Mouse (Mus musculus): ENCODE data around the gene I830077J02Rik. TPM values are rescaled to one million over a fixed set of nuclear protein-coding genes. Genes with fewer than 3 reads are reported as not detected.
"Not testable (repeated sequence)": the region's sequence is repeated elsewhere in the genome, so short reads cannot be mapped to it uniquely, and the experiment has no call there.

Gene I830077J02Rik
- polyA plus RNA-seq, 1 experiment from 2014 or later: 2.3 TPM

- Histone ChIP-seq H3K9ac (no peak overlapping the region), H3K9me3 (no peaks in the 10 kb centered on the region), H3K27ac (replicated peaks) (no peak overlapping the region), H3K27me3 (replicated peaks) (no peaks in the 10 kb centered on the region), H3K36me3 (peaks cover 30% of the 10 kb centered on the region), H3K4me3 (no peak overlapping the region), H3K4me2 (no peak overlapping the region), H3K4me1 (peaks cover 18% of the 10 kb centered on the region)
- ATAC-seq (ENCODE audit: extremely low read depth, insufficient number of reproducible peaks, low FRiP score, low TSS enrichment): no peak
- 68% methylated on average over 4 of the region's 4 CpGs for WGBS
Observed at GRCm38 (mm10) chr3:105936111-105936510, 3.6 kb upstream of the I830077J02Rik start.

- WGBS: 37% methylated on average over 5 of the region's 5 CpGs
- no peak for ATAC-seq (ENCODE audit: extremely low read depth, insufficient number of reproducible peaks, low FRiP score, low TSS enrichment)
- no peaks in the 10 kb centered on the region for H3K9me3 ChIP-seq
- H3K4me2 ChIP-seq: no peak overlapping the region
- peaks cover 19% of the 10 kb centered on the region for H3K36me3 ChIP-seq
- H3K4me1 ChIP-seq: peaks cover 18% of the 10 kb centered on the region
- no peak overlapping the region for H3K4me3 ChIP-seq
- H3K27ac ChIP-seq (replicated peaks): peak overlapping the region; percentile 51
- no peak overlapping the region for H3K9ac ChIP-seq
- H3K27me3 ChIP-seq (replicated peaks): no peaks in the 10 kb centered on the region
Observed at GRCm38 (mm10) chr3:105935033-105935432, 2.6 kb upstream of the I830077J02Rik start.

DNA sequence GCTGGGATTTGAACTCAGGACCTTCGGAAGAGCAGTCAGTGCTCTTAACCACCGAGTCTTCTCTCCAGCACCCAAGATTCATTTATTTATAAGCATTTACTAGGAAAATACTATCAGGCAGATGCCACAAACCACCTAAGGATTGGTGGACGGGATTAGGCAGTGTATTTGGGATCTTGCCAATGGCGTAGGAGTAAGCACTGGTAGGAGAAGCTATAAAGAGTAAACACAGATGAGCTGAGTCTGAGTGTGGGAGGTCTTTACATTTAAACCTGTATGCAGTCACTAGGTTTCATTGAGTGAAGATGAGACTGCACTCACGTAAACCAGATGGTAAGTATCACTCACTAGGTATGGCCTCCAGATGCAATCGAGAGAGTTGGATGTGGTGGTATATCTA lies 1.5 kb upstream of the I830077J02Rik start:
- no peaks in the 10 kb centered on the region for H3K9me3 ChIP-seq
- H3K27ac ChIP-seq (replicated peaks): no peak overlapping the region
- H3K4me1 ChIP-seq: peaks cover 18% of the 10 kb centered on the region
- 88% methylated on average over 6 of the region's 6 CpGs for WGBS
- ATAC-seq (ENCODE audit: extremely low read depth, insufficient number of reproducible peaks, low FRiP score, low TSS enrichment): no peak
- H3K27me3 ChIP-seq (replicated peaks): no peaks in the 10 kb centered on the region
- H3K9ac ChIP-seq: no peak overlapping the region
- H3K4me3 ChIP-seq: no peak overlapping the region
- H3K4me2 ChIP-seq: no peak overlapping the region
- peaks cover 15% of the 10 kb centered on the region for H3K36me3 ChIP-seq

DNA sequence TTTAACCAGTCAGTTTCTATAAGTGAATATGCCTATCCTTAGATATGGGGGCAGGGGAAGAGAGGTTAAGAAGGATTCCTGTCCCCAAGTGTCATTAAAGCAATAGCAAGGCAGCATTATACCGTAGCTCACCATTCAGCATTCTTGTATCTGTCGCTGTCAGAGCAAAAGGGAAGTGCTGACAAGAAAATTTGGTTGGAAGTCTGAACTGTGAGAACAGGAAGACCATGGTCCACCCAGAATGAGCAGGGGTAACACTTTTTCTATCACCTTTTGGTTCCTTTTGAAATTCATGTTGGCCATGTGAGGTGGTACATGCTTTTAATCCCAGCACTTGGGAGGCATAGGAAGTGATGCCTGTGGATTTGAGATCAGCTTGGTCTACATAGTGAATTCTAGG lies 1.4 kb downstream of the I830077J02Rik start:
- Histone ChIP-seq H3K9ac (no peak overlapping the region), H3K27me3 (replicated peaks) (no peaks in the 10 kb centered on the region), H3K27ac (replicated peaks) (no peak overlapping the region), H3K4me1 (peaks cover 16% of the 10 kb centered on the region), H3K36me3 (no peaks in the 10 kb centered on the region), H3K4me3 (no peak overlapping the region), H3K4me2 (no peak overlapping the region), H3K9me3 (no peaks in the 10 kb centered on the region)
- no peak for ATAC-seq (ENCODE audit: extremely low read depth, insufficient number of reproducible peaks, low FRiP score, low TSS enrichment)
- 68% methylated on average over 2 of the region's 2 CpGs for WGBS

DNA sequence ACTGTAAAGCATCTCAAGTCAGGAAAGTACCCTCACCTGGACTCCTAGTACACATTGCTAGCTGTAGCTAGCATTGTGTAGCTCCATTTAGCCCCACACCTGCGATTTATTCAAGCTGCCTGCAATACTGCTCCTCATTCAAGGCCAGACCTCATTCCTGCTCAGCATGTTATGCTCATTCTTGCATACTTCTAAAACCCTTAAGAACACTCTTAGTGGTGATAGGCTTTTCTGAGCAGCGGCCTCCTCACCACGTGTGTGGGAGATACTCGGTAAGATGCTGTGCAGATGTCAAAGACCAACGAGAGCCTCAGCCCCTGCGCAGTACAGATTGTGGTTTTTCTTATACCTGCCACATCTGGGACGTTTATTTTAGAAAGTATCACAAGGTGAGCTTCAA lies 2.6 kb downstream of the I830077J02Rik start:
- no peak overlapping the region for H3K27ac ChIP-seq (replicated peaks)
- H3K36me3 ChIP-seq: no peaks in the 10 kb centered on the region
- H3K4me1 ChIP-seq: peaks cover 5% of the 10 kb centered on the region
- no peak overlapping the region for H3K4me2 ChIP-seq
- no peak overlapping the region for H3K9ac ChIP-seq
- WGBS: 71% methylated on average over 7 of the region's 7 CpGs
- no peak overlapping the region for H3K4me3 ChIP-seq
- ATAC-seq (ENCODE audit: extremely low read depth, insufficient number of reproducible peaks, low FRiP score, low TSS enrichment): no peak
- no peaks in the 10 kb centered on the region for H3K27me3 ChIP-seq (replicated peaks)
- H3K9me3 ChIP-seq: no peaks in the 10 kb centered on the region

GRCm38 (mm10) chr3:105928781-105929180 lies 3.7 kb downstream of the I830077J02Rik start:
- Histone ChIP-seq H3K4me2 (no peak overlapping the region), H3K27me3 (replicated peaks) (no peaks in the 10 kb centered on the region), H3K36me3 (no peaks in the 10 kb centered on the region), H3K4me3 (no peak overlapping the region), H3K9me3 (no peaks in the 10 kb centered on the region), H3K27ac (replicated peaks) (no peak overlapping the region), H3K9ac (no peak overlapping the region), H3K4me1 (no peaks in the 10 kb centered on the region)
- no peak for ATAC-seq (ENCODE audit: extremely low read depth, insufficient number of reproducible peaks, low FRiP score, low TSS enrichment)
- WGBS: 77% methylated on average over 6 of the region's 6 CpGs

GRCm38 (mm10) chr3:105928195-105928569 lies 4.3 kb downstream of the I830077J02Rik start:
- H3K4me2 ChIP-seq: no peak overlapping the region
- no peak overlapping the region for H3K9ac ChIP-seq
- no peak overlapping the region for H3K4me3 ChIP-seq
- 82% methylated on average over 3 of the region's 3 CpGs for WGBS
- H3K27ac ChIP-seq (replicated peaks): no peak overlapping the region
- no peaks in the 10 kb centered on the region for H3K27me3 ChIP-seq (replicated peaks)
- no peaks in the 10 kb centered on the region for H3K9me3 ChIP-seq
- no peaks in the 10 kb centered on the region for H3K4me1 ChIP-seq
- no peak for ATAC-seq (ENCODE audit: extremely low read depth, insufficient number of reproducible peaks, low FRiP score, low TSS enrichment)
- H3K36me3 ChIP-seq: no peaks in the 10 kb centered on the region

- H3K9me3 ChIP-seq: no peaks in the 10 kb centered on the region
- H3K4me2 ChIP-seq: no peak overlapping the region
- 76% methylated on average over 7 of the region's 7 CpGs for WGBS
- no peak for ATAC-seq (ENCODE audit: extremely low read depth, insufficient number of reproducible peaks, low FRiP score, low TSS enrichment)
- H3K36me3 ChIP-seq: no peaks in the 10 kb centered on the region
- H3K4me3 ChIP-seq: no peak overlapping the region
- no peaks in the 10 kb centered on the region for H3K4me1 ChIP-seq
- no peaks in the 10 kb centered on the region for H3K27me3 ChIP-seq (replicated peaks)
- no peak overlapping the region for H3K27ac ChIP-seq (replicated peaks)
- no peak overlapping the region for H3K9ac ChIP-seq
Observed at GRCm38 (mm10) chr3:105927561-105928194, 4.8 kb downstream of the I830077J02Rik start.

GRCm38 (mm10) chr3:105924616-105925015 lies 7.8 kb downstream of the I830077J02Rik start:
- Histone ChIP-seq H3K27ac (replicated peaks) (no peak overlapping the region), H3K4me3 (no peak overlapping the region), H3K27me3 (replicated peaks) (no peaks in the 10 kb centered on the region), H3K9ac (no peak overlapping the region), H3K4me2 (no peak overlapping the region), H3K36me3 (no peaks in the 10 kb centered on the region), H3K9me3 (no peaks in the 10 kb centered on the region), H3K4me1 (no peaks in the 10 kb centered on the region)
- 64% methylated on average over 9 of the region's 9 CpGs for WGBS
- ATAC-seq (ENCODE audit: extremely low read depth, insufficient number of reproducible peaks, low FRiP score, low TSS enrichment): no peak

DNA sequence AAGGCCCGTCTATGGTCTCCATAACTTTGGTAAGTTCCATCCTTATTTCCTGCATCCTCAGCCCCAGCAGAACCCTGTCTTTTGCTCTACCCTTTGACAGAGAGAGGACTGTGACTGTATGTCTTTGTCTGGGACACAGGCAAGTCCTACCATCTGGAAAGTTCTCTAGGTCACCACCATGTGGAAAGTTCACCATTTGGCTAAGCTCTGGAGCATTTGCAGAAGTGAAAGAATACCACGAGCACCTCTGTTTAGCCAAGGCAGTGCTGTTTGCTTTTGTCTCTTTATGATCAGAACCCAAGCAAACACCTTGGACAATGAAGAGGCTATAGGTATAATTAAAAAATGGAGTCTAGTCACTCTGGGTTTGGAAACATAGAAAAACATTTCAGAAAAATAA lies 10.5 kb downstream of the I830077J02Rik start:
- Histone ChIP-seq H3K27me3 (replicated peaks) (no peaks in the 10 kb centered on the region), H3K36me3 (no peaks in the 10 kb centered on the region), H3K4me3 (no peak overlapping the region), H3K9me3 (no peaks in the 10 kb centered on the region), H3K4me2 (no peak overlapping the region), H3K9ac (no peak overlapping the region), H3K4me1 (peaks cover 13% of the 10 kb centered on the region), H3K27ac (replicated peaks) (no peak overlapping the region)
- no peak for ATAC-seq (ENCODE audit: extremely low read depth, insufficient number of reproducible peaks, low FRiP score, low TSS enrichment)
- 63% methylated on average over 2 of the region's 2 CpGs for WGBS

DNA sequence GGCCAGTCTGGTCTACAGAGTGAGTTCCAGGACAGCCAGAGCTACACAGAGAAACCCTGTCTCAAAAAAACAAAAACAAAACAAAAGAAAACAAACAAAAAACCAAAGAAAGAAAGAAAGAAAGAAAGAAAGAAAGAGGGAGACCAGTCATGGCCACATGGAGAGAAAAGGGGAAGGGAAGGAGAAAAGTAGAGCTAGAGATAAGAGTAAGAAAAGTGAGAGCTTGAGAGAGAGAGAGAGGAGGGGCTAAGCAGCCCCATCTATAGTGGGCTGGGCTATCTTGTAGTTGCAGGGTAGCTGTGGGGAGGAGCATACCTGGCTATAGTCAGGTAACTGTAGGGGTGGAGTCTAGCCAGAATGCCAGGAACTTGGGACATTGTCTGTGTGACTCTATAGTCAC lies 11.7 kb downstream of the I830077J02Rik start:
- H3K4me2 ChIP-seq; H3K27ac ChIP-seq (replicated peaks); ATAC-seq (ENCODE audit: extremely low read depth, insufficient number of reproducible peaks, low FRiP score, low TSS enrichment); H3K4me3 ChIP-seq; H3K27me3 ChIP-seq (replicated peaks); H3K9me3 ChIP-seq; H3K36me3 ChIP-seq; H3K9ac ChIP-seq: not testable (repeated sequence)
- peaks cover 13% of the 10 kb centered on the region for H3K4me1 ChIP-seq

DNA sequence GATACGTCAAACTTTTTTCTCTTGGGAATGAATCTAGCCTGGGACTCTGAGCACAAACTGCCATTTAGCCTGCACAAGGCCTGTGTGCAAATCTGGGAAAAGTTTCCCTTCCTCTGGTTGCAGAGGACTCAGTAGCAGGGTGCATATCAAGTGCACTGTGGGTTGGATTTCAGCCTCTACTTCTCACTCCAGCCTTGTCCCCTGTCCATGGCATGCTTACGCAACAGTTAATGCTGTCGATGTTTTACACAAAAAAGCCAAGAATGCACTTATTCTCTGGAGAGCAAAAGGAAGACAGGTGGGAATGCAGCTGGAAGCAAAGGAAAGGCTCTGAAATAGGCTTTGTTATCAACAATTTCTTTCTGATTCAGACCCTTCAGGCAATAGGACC lies 14.1 kb downstream of the I830077J02Rik start:
- Histone ChIP-seq H3K27ac (replicated peaks) (peak overlapping the region; percentile 37; the same call in 1 of the 2 replicates), H3K4me1 (peaks cover 32% of the 10 kb centered on the region), H3K4me3 (no peak overlapping the region), H3K36me3 (no peaks in the 10 kb centered on the region), H3K9me3 (no peaks in the 10 kb centered on the region), H3K4me2 (no peak overlapping the region), H3K9ac (no peak overlapping the region), H3K27me3 (replicated peaks) (no peaks in the 10 kb centered on the region)
- 57% methylated on average over 3 of the region's 3 CpGs for WGBS
- ATAC-seq (ENCODE audit: extremely low read depth, insufficient number of reproducible peaks, low FRiP score, low TSS enrichment): no peak

All from heart, embryonic 13.5 days (tissue).